Mouse (Mus musculus) adrenal gland, postnatal 25 days (tissue): ENCODE data around the gene Ankrd44. TPM values are rescaled to one million over a fixed set of nuclear protein-coding genes. Genes with fewer than 3 reads are reported as not detected.

Experiments used
- DNase-seq: peaks from one replicate; pipeline ENCODE4 v3.0.0; 2021; ENCODE audit warnings: mixed read lengths
- total RNA-seq: library from RNA; stranded (reverse); gene quantifications from 2 replicates; pipeline ENCODE4 v1.2.3, GENCODE M21; 2021

The Ankrd44 gene
- total RNA-seq, 1 experiment from 2014 or later = 20.4 TPM

DNA sequence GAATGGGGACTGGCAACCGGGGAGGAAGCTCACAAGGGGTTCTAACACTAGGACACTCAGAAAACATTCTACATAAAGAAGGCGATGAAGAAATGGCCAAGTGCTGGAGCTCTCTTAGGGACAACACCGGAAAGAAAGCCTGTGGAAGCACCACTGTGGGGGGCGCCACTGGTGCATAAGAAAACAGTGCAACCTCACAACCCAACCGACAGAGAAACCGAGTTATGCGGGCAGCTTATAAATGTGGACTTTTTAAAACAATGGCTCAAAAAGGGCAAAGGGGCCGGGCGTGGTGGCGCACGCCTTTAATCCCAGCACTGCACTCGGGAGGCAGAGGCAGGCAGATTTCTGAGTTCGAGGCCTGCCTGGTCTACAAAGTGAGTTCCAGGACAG lies 117.1 kb downstream of the Ankrd44 start:
- DNase-seq = no peak

GRCm38 (mm10) chr1:54808401-54809097 lies 117.6 kb downstream of the Ankrd44 start:
- DNase-seq = no peak

DNA sequence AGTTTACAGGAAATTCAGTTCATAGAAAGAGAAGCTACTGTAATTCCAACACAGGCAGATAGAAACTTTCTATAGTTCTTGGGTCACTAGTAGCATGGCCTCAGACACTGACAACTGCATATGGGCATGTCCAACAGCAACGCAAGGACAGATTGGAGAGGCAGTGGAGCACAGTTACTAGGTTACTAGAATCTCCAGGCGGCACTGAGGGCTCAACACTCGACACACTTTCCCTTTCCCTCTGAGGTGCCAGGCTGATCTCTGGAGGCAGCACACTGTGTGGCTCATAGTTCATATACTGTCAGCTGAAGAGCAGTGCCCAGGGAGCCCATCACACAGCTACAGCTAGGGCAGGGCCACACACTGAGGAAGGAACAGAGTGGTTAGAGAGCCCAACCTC lies 118.4 kb downstream of the Ankrd44 start:
- no peak for DNase-seq

GRCm38 (mm10) chr1:54806116-54806850 lies 119.9 kb downstream of the Ankrd44 start:
- DNase-seq = no peak

- DNase-seq = no peak
Observed at GRCm38 (mm10) chr1:54804406-54804805, 121.8 kb downstream of the Ankrd44 start.

DNA sequence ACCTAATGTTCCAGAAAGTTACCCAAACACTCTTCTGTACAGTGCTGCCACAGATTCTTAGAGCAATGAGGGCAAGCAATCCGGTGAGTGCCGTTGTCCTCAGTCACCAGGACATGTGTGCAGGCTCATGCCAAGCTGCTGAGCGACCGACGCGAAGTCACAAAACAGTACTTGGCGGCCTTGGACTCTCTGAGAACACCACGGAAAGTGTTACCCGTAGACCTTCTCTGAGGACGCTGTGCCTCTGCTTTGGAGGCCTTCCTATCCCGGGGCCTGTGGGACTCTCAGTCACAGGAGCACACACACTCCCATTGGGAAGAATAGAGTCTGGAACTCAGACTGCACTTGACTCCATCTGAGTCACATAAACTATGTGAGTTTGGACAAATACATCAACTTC lies 123.5 kb downstream of the Ankrd44 start:
- peak; percentile 6 for DNase-seq

DNA sequence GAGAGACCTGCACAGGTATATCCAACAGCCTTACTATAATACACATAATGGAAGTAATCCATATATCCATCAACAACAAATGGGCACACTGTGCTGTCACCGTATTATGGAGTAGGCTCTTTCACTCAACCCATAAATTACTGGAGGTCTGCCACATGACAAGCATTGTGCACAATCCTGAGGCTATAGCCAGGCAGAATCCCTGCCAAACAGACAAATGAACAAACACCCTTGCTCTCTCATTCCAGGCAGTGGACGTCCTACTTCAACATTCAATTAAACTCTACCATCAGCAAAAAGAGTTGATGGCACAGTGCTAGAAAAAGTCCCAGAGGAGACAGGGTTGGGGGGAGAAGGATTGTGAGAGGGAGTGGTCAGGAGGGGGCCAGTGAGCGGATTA lies 124.9 kb downstream of the Ankrd44 start:
- no peak for DNase-seq

- DNase-seq = no peak
Observed at GRCm38 (mm10) chr1:54799421-54799820, 126.8 kb downstream of the Ankrd44 start.

DNA sequence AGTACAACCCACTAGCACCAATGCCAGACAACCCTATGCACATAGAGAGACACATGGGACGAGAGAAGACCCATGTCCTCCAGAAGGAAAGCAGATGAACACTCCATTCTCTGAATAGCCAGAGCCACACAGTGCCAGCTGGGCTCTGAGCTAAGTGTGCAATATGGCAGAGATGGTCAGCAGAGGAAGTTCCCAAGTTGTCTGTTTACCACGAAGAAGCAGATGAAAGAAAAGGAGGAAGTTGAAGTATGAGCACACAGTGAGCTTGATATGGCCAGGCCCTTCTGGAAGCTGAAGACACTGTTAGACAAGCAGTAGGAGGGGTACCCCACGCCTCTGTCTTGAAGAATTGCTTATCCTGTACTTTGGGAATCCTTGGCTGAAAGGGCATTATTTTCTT lies 127.8 kb downstream of the Ankrd44 start:
- DNase-seq = no peak

GRCm38 (mm10) chr1:54794709-54795108 lies 131.5 kb downstream of the Ankrd44 start:
- DNase-seq = no peak

- no peak for DNase-seq
Observed at GRCm38 (mm10) chr1:54791406-54791805, 134.8 kb downstream of the Ankrd44 start.

GRCm38 (mm10) chr1:54789327-54789960 lies 136.7 kb downstream of the Ankrd44 start:
- peak; percentile 34 for DNase-seq

DNA sequence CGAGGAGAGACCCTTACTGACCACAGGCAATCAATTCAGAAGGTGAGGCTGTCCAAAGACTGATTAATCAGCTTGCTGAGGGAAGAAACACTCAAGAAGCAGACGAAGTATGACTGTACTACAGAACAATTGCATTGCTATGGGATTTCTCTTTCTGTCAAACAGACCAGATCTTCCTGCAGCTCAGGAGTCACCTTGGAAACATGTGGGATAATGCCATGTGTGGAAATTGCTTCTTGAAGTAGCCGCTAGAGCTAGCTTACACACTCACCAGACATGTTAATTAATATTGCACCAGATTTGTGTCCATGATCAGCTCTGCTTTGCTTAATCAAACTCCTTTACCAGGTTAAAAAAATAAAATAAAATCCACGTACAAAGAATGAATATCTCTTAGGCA lies 137.8 kb downstream of the Ankrd44 start:
- DNase-seq = no peak

DNA sequence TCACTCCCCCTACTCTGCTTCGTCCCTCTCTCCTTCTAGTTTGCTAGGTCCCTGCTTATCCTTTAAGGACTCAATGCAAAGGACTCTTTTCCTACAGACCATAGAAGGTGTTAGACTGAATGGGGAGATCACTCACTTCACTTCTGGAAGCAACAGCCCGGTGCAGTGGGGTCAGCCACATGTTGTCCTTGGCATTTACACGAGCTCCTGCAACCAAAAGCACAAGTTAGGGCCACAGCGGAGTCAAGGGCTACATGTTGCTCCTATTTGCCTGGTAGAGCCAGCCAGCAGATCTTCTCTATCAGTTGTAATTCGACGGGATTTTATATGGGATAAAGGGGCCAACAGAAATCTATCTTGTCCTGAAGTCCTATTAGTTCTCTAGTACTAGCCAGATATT lies 148.0 kb downstream of the Ankrd44 start:
- DNase-seq = peak; percentile 15

DNA sequence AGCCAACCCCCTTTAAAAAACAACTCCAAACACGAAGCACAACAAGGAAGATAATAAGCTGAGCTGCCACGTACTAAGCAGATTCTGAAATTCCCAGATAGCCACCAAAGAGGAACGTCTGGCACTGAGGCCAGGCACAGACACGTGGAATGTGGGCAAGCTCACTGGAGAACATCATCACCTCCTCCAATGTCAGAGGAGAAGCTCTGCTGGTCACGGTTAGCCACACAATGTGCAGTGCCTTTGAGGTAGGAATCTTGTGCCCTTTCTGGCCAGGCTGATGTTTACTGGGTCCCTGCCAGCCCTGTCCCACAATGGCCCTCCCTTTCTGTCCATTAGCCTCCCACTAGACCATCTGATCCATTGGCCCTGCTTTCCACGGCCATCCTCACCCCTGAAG lies 149.1 kb downstream of the Ankrd44 start:
- no peak for DNase-seq

DNA sequence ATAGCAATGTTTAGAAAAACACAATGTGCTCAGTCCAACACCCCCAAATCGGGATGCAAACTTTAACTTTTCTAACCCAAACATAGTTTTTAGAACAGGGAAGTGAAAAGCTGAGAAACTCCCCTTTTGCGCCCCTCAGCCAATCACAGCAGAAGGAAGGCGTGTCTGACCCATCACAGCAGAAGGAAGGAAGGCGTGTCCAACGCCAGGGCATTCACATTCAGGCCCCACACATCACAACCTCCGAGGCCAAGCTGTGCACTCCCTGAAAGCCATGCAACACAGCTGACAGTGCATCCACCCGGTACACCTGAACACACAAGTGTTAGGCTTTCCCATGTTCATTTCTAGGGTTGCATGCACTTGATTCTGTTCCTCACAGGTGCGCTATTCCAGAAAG lies 150.1 kb downstream of the Ankrd44 start:
- DNase-seq = no peak

- DNase-seq = no peak
Observed at GRCm38 (mm10) chr1:54772843-54773242, 153.3 kb downstream of the Ankrd44 start.

- DNase-seq = no peak
Observed at GRCm38 (mm10) chr1:54771471-54771870, 154.7 kb downstream of the Ankrd44 start.

DNA sequence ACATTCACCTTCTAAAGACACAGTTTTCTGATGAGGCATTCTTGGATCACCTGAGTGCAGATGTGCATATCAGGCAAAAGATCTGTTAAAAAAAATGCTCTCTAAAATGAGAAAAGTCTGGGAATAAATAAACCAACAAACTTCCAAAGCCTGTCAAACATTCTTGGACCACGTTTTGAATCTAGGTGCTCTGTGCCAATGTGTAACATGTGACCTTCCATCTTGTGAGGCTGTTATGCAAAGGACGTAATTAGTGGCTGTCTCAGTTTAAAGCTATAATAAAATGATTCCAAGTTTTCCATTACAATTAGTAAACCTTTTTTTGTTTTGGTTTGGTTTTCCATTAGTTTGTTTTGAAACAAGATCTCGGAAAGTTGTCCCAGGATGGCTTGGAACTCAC lies 159.0 kb downstream of the Ankrd44 start:
- DNase-seq = no peak

DNA sequence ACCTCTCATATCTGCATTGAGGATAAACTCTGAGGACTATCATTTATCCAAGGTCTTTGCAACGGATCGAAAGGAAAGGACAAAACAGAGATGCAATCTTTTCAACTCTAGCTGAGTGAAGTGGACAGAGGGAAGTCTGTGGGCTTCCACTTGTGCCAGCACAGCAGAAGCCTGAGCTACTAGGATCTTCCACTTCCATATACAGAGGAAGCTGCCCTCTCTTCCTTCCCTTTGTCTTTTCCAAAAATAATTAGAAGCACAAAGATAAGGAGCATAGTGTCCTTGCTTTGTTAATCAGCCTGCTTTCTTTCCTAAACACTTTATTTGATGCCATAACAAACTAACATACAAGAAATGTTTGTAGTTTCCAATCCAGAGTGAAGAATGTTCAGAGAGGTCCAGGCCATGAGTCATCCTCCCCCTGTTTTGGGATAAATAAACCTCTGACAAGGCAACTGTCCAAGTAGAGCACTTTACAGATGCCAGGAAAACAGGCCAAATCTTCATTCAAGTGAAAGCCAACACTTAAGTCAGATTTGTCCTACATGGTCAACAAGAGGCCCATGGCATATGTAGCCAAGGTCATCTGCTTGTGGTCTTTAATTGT lies 160.5 kb downstream of the Ankrd44 start:
- no peak for DNase-seq

DNA sequence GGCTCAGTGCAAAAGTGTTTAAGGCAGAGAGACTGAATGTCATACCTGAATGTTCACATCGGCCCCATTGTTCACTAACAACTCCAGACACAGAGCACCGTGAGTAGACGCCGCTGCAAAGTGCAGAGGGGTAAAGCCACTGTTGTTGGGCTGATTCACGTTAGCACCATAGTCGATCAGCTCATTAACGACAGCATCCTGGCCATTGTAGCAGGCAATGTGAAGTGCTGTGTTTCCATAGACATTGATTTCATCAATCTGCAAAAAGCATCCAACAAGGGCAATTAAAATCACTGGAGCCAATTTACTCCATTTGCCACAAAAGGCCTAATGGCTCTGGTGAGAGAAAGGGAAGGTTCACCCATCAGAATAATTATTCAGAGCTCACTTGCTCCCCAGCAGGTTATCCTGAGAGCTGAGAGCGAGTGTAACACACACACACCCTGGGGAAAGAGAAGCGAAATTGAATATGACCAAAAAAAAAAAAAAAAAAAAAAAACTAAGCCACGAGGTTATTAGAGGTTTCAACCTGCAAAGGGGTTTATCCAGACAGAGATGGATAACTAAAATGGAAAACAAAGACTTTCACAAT lies 163.9 kb downstream of the Ankrd44 start:
- DNase-seq = no peak

DNA sequence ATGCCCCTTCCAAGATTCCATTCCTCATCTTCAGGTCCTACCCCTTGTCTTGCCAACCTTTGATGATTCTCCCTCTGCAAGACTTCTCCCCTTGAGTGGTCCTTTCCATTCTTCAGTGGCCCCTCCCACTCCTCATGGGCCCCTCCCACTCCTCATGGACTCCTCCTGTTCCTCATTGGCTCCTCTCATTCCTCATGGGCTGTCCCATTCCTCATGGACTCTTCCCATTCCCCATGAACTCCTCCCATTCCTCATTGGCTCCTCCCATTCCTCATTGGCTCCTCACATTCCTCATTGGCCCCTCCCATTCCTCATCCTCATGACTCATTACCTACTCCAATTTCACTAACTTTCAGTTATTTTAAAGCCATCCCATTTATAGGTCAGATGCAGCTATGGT lies 166.3 kb downstream of the Ankrd44 start:
- no peak for DNase-seq

DNA sequence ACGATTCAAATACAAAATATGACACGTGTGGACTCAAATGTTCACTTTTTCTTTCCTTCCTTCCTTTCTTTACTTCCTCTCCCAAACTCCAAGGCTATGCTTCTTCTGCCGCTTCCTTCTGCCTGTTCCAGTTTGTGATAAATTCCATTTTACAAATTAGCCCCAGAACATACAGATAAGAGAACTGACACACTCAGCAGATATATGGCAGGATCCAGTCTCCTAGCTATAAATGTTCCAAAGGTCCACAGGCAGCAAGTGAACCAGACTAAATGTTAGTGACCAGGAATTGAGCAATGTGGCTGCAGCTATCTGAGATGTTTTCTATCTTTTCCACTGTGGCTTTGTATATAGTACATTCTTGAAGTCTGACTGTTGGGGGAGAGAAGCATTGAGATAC lies 168.9 kb downstream of the Ankrd44 start:
- DNase-seq = no peak
